Mouse (Mus musculus) kidney, embryonic 16.5 days (tissue): Measurements from ENCODE around the gene 4931440F15Rik. TPM values are rescaled to one million over a fixed set of nuclear protein-coding genes. Genes with fewer than 3 reads are reported as not detected.
A peak's percentile ranks its signal among the peaks of the same experiment; 100 is the strongest.
"Not testable (repeated sequence)": the region's sequence is repeated elsewhere in the genome, so short reads cannot be mapped to it uniquely, and the experiment has no call there.

Experiments used
- ATAC-seq: fragments of 200-750 bp; cut with Nextera tagmentation; 2 replicates; pipeline ENCODE4 v1.8.0; 2017; ENCODE audit warnings: moderate TSS enrichment; ENCODE audit not compliant: low FRiP score, low TSS enrichment
- H3K27ac ChIP-seq: fragments of 300-500 bp; sonication (generic); 2 replicates; pipeline ENCODE4 v1.5.1; 2014; ENCODE audit warnings: low read length
- H3K27me3 ChIP-seq: fragments of 300-500 bp; sonication (generic); 2 replicates; pipeline ENCODE4 v1.6.1; 2014; ENCODE audit warnings: low read length, control low read depth, mixed read lengths; ENCODE audit not compliant: insufficient read depth
- H3K36me3 ChIP-seq: fragments of 300-500 bp; sonication (generic); 2 replicates; pipeline ENCODE4 v1.6.1; 2014; ENCODE audit warnings: low read length, control low read depth, mixed read lengths; ENCODE audit not compliant: insufficient read depth
- H3K4me1 ChIP-seq: fragments of 300-500 bp; sonication (generic); 2 replicates; pipeline ENCODE4 v1.6.1; 2014; ENCODE audit warnings: low read length, control low read depth, mixed read lengths; ENCODE audit not compliant: insufficient read depth
- H3K4me2 ChIP-seq: fragments of 300-500 bp; sonication (generic); replicated peaks from 2 replicates; pipeline ENCODE4 v1.6.1; 2014; ENCODE audit warnings: low read depth, low read length
- H3K4me3 ChIP-seq: fragments of 300-500 bp; sonication (generic); 2 replicates; pipeline ENCODE4 v1.5.1; 2014; ENCODE audit warnings: mild to moderate bottlenecking, low read length
- H3K9ac ChIP-seq: fragments of 300-500 bp; sonication (generic); replicated peaks from 2 replicates; pipeline ENCODE4 v1.6.1; 2014; ENCODE audit warnings: low read length
- H3K9me3 ChIP-seq: fragments of 300-500 bp; sonication (generic); 2 replicates; pipeline ENCODE4 v1.6.1; 2016; ENCODE audit warnings: low read length, control low read depth
- WGBS: fragments of 180-500 bp; shearing (Covaris S2); extraction: QIAGEN DNeasy Blood & Tissue Kit; methylation state at CpG from one replicate; pipeline ENCODE4 v1.1.7; 2014; 5-methylcytosine and 5-hydroxymethylcytosine counted together
- polyA plus RNA-seq: library from polyadenylated mRNA; unstranded; fragments of >200 nt; fragmentation: Nextera tagmentation; extraction: Ambion mirVana; gene quantifications from 2 replicates; pipeline ENCODE4 v1.2.1, GENCODE M21; 2015

The 4931440F15Rik gene
- polyA plus RNA-seq, 1 experiment from 2014 or later: 0.05 TPM

DNA sequence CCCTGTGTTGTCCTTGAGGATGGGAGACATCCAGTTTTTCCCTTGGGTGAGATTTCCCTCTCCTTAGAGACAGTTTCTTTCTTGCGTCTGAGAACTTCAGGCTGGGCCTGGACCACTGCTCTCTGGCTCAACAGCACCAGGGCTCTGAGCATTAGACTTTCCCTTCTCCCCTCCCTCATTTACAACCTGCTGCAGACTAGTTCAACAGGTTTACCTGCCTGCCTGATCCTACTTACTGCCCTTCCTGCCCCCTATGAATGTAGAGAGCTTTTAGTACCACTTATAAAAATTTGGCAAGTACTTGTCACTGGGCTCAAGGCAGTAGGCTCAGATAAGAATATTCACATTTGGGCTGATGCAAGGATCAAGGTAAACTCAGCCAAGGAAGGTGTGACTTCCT is 533 bp upstream of the 4931440F15Rik start:
- Histone ChIP-seq H3K27ac (no peak overlapping the region), H3K4me2 (no peak overlapping the region), H3K4me3 (no peak overlapping the region), H3K36me3 (no peaks in the 10 kb centered on the region), H3K4me1 (0 out of 2 replicates have a peak, but pooled peaks cover 4% of the 10 kb centered on the region), H3K9ac (no peak overlapping the region), H3K9me3 (no peaks in the 10 kb centered on the region), H3K27me3 (peaks cover 7% of the 10 kb centered on the region)
- WGBS: 95% methylated on average over 1 of the region's 1 CpGs
- no peak for ATAC-seq

DNA sequence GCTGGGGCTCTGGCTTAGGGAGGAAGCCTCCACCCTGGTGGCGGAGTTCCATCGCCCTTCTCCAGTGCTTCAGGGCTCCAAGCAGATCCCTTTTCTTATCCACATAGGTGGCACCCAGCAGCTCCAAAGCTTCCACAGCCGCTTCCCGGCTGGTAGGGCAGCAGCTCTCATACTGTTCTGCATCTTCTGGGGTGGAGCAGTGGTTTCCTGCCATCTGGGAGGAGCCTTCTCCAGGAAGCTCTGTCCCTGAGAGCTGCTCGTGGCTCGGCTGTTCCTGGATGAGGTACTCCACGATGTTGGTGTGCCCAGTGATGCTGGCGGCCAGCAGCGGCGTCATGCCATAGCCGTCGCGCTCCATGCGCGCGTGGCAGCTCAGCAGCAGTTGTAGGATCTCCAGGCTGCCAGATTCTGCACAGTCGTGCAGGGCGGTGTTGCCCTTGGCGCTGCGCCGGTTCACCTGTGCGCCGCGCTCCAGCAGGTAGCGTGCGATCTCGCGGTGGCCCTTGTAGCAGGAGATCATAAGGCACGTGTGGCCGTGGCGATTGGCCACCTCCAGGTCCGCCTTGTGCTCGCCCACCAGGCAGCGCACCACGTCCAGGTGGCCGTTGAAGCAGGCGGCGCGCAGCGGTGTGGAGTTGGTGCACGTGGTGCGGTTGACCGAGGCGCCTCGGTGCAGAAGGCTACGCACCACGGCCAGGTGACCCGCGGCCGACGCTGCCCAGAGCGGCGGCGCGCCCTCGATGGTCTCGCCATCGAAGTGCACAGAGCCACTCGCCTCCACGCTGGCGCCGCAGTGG is 796 bp downstream of the 4931440F15Rik start:
- H3K36me3 ChIP-seq, H3K9me3 ChIP-seq, H3K27ac ChIP-seq, H3K4me1 ChIP-seq, H3K9ac ChIP-seq, H3K27me3 ChIP-seq: not testable (repeated sequence)
- Histone ChIP-seq H3K4me3 (peak overlapping the region; percentile 28), H3K4me2 (peak overlapping the region; percentile 53)
- WGBS: 21% methylated on average over 61 of the region's 62 CpGs
- peak; percentile 83 for ATAC-seq

DNA sequence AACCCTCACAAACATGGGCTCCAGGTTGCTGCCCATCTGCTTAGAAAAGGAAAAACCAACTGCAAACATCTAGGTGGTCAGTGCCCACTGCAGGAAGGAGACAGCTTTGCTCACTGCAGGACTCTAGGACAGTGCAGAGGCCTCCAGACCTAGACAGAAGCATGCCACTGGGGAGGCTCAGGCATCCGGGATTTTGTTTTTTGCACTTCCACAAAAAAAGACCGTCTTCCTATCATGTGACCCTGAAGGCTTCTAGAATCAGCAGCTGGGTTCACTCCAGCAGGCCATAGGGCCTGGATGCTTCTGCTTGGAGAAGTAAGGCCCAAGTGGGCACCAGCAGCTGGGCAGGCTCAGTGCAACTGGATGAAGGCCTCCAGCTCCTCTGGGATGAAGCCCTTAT is 2.3 kb downstream of the 4931440F15Rik start:
- WGBS: 73% methylated on average over 2 of the region's 2 CpGs
- Histone ChIP-seq H3K9me3 (no peaks in the 10 kb centered on the region), H3K27ac (no peak overlapping the region), H3K36me3 (no peaks in the 10 kb centered on the region), H3K4me1 (0 out of 2 replicates have a peak, but pooled peaks cover 4% of the 10 kb centered on the region), H3K27me3 (peaks cover 7% of the 10 kb centered on the region), H3K9ac (no peak overlapping the region), H3K4me2 (no peak overlapping the region), H3K4me3 (no peak overlapping the region)
- no peak for ATAC-seq

DNA sequence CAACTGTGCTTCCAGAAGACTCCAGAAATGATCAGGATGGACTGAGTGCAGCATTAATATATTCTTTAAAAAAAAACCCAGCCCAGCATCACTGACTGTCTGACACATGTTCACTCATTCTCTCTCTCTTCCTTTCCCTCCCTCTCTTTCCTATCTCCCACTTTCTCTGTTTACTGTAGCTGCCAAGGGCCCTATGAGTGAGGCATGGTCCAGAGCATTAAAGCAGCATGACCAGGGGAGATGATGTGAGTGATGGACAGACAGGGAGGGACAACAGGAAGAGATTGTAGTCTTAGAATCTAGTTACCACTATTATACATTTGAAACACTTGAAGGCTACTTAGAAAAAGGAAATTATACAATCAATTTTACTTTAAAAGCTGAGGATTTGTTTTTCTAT is 9.8 kb downstream of the 4931440F15Rik start:
- Histone ChIP-seq H3K27ac (no peak overlapping the region), H3K36me3 (no peaks in the 10 kb centered on the region), H3K27me3 (no peaks in the 10 kb centered on the region), H3K4me3 (no peak overlapping the region), H3K9me3 (no peaks in the 10 kb centered on the region), H3K9ac (no peak overlapping the region), H3K4me2 (no peak overlapping the region), H3K4me1 (no peaks in the 10 kb centered on the region)
- ATAC-seq: no peak

DNA sequence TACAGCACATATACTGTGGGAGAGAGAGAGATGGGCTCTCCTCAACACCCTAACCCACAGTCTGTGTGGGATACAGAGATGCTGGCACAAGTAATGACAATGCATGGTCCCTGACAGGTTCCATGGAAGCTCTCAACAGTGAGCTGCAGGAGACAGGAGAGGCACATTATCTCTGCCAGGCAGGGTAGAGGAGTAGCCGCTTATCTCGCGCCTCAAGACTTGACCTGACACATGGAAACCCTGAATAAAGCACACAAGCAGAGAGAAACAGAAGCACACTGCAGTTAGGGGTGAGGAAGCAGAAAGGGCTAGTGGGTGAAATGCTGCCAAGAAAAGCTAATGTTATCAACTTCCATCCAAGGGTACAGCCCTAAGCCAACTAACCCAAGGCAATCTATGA is 10.2 kb downstream of the 4931440F15Rik start:
- H3K9ac ChIP-seq: no peak overlapping the region
- ATAC-seq: no peak

DNA sequence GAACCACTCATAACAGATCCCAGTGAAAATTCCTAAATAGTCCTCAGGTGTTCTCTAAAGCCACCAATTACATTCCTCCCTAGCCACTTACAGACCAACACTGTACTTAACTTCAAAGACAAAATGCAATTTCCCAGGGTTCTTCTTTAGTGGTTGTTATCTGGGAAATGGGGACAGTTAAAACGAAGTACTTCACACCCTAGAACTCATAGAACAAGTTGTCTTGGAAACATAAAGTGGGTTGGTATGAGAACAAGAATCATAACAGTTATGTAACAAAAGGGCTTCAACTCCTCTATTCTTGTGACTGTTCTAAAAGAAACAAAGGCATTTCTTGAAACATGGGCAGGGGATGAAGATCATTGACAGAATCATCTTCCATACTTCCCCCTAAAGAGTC is 12.2 kb downstream of the 4931440F15Rik start:
- no peaks in the 10 kb centered on the region for H3K27me3 ChIP-seq
- WGBS: 76% methylated on average over 1 of the region's 1 CpGs
- H3K4me2 ChIP-seq: no peak overlapping the region
- no peaks in the 10 kb centered on the region for H3K36me3 ChIP-seq
- H3K4me1 ChIP-seq: no peaks in the 10 kb centered on the region
- ATAC-seq: no peak
- no peak overlapping the region for H3K4me3 ChIP-seq
- H3K9ac ChIP-seq: no peak overlapping the region
- no peaks in the 10 kb centered on the region for H3K9me3 ChIP-seq
- no peak overlapping the region for H3K27ac ChIP-seq

More for the DNA sequence above, 10.2 kb downstream of the 4931440F15Rik start:
- Histone ChIP-seq H3K27me3 (no peaks in the 10 kb centered on the region), H3K9me3 (no peaks in the 10 kb centered on the region), H3K4me2 (no peak overlapping the region), H3K4me3 (no peak overlapping the region), H3K4me1 (no peaks in the 10 kb centered on the region), H3K36me3 (no peaks in the 10 kb centered on the region), H3K27ac (no peak overlapping the region)
- 73% methylated on average over 3 of the region's 3 CpGs for WGBS

DNA sequence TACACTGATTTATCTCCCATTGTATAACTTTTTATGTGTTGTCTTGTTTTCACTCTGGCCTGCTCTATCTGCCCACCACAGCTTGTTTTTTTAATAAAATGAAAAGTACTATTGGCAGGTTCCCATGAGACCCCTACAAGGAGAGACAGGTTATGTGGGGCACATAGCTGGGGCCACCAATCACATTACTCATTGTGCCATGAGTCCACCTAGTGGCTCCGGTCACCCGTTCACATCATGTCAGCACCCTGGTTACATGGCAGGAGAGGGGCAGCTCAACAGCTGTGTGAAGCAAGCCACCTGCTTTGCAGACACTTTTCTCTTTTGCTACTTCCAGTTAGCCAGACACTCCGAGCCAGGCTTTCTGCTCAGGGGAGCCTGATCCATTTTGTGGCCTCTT is 13.0 kb downstream of the 4931440F15Rik start:
- H3K4me1 ChIP-seq: no peaks in the 10 kb centered on the region
- H3K9me3 ChIP-seq: no peaks in the 10 kb centered on the region
- no peak overlapping the region for H3K4me2 ChIP-seq
- H3K27me3 ChIP-seq: no peaks in the 10 kb centered on the region
- H3K27ac ChIP-seq: no peak overlapping the region
- WGBS: 38% methylated on average over 3 of the region's 3 CpGs
- no peak overlapping the region for H3K9ac ChIP-seq
- ATAC-seq: no peak
- H3K36me3 ChIP-seq: no peaks in the 10 kb centered on the region
- H3K4me3 ChIP-seq: no peak overlapping the region

DNA sequence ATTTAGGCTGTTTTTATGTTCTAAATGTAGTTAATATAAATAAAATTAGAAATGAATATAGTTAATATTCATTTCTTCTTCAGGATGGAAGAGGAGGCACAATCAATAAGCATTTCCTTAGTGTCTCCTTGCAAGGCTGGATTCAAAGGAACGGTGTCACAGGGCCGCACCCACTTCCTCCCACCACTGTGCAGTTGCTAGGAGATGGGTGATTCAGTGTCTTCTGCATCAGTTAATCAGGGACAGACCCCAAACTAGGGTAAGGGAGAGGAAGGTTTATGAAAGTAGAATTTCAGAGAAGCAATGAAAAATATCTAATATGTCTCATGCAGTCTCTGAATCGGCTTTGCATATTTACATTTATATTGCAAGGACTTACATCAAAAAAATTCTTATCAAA is 15.1 kb downstream of the 4931440F15Rik start:
- Histone ChIP-seq H3K27me3 (no peaks in the 10 kb centered on the region), H3K4me2 (no peak overlapping the region), H3K9ac (no peak overlapping the region), H3K4me3 (no peak overlapping the region), H3K27ac (no peak overlapping the region), H3K9me3 (no peaks in the 10 kb centered on the region), H3K4me1 (no peaks in the 10 kb centered on the region), H3K36me3 (no peaks in the 10 kb centered on the region)
- ATAC-seq: no peak
- WGBS: 82% methylated on average over 3 of the region's 3 CpGs

DNA sequence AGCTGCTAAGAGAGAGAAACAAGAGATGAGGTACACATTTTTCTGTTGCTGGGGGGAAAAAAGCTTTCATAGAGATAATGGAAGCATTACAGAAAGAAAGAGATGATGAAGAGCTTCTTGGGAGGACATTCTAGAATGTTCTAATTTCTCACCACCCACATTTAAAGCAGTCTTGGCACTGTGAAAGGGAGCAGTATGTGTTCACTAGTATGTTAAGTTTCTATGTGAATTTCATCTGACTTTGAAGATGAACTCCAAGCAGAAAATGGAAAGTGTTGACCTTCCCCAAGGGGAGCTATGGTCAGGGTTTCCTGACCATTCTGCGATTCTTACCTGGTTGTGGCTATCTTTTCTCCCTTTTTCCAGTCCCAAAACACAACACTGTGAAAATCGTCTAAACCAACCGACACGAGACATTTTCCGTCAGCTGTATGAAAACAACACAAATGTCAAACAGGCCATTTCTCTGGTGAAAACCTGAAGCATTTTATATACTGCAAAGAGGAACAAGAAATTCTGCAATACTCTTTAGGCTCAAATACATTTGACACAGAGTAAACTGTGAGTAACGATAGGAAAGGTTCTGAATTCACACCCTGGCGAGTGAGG is 16.4 kb downstream of the 4931440F15Rik start:
- WGBS: 71% methylated on average over 7 of the region's 7 CpGs
- H3K4me2 ChIP-seq: no peak overlapping the region
- no peaks in the 10 kb centered on the region for H3K9me3 ChIP-seq
- H3K9ac ChIP-seq: no peak overlapping the region
- no peaks in the 10 kb centered on the region for H3K4me1 ChIP-seq
- no peaks in the 10 kb centered on the region for H3K36me3 ChIP-seq
- H3K27ac ChIP-seq: no peak overlapping the region
- H3K27me3 ChIP-seq: no peaks in the 10 kb centered on the region
- H3K4me3 ChIP-seq: no peak overlapping the region
- no peak for ATAC-seq
